Mouse (Mus musculus): ENCODE results near the gene Prpf6. TPM values are rescaled to one million over a fixed set of nuclear protein-coding genes. Genes with fewer than 3 reads are reported as not detected.

Prpf6 gene
- polyA plus RNA-seq (2016; fragmentation: Nextera tagmentation; extraction: Ambion mirVana) = 46.8 and 48.8 TPM in 2 replicates

DNA sequence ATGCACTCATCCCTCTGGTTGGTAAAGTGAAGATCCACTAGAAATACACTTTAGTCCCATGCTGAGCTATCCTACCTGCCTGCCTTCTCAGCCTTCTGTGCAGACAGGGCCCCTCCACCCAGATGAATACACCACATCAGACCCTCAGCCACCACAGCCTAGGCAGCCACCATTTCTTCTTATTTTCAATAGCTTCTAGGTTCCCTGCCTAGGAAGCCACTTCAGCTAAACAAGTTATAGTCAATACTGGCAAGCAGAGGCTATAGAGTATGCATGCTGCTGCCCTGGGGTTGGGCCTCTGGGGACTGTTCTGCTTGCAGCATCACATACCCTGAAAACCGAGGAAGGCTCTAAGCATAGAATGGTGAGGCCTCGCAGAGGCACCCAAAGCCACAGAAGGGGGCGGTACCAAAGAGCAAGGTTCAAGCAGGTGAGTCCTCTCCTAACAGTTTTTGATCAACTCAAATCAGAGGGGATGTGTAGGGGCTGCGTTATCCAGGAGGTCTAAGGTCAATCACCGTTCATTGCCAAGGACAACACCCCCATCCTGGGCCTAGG, at the start of gene Prpf6:
Gene Prpf6, plus strand, starts transcription at position 341 of the 558 bp plus-strand sequence.
- Histone ChIP-seq H3K4me2 (peak within 1 kb of the TSS; percentile 84), H3K4me1 (replicated peaks) (peaks cover 16% of the 10 kb centered on the region), H3K36me3 (peaks cover 42% of the 10 kb centered on the region), H3K27me3 (replicated peaks) (no peaks in the 10 kb centered on the region), H3K9me3 (replicated peaks) (no peaks in the 10 kb centered on the region), H3K9ac (peak within 1 kb of the TSS; percentile 93), H3K4me3 (peak within 1 kb of the TSS; percentile 83), H3K27ac (ENCODE audit: poor library complexity, severe bottlenecking) (peak within 1 kb of the TSS; percentile 73; the same call in 1 of the 2 replicates)
- 18% methylated on average over 5 of the region's 5 CpGs for WGBS
- peak; percentile 16; the same call in 1 of the 2 replicates for ATAC-seq (ENCODE audit: insufficient number of reproducible peaks, low FRiP score)

DNA sequence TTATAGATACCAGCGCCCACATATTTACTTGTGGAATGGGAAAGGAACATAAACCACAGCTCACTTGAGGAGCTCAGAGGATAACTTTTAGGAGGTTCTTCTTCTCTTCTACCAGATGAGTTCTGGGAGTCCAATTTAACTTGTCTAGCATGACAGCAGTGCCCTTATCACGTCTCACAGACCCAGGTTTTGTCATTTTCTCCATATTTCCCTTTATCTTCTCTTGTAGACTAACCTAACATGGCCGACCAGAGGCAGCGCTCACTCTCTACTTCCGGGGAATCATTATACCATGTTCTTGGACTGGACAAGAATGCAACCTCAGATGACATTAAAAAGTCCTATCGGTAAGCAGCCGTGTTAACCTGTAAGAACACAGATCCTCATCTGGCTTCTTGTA, 45.5 kb upstream of the Prpf6 start:
- H3K4me2 ChIP-seq = no peak overlapping the region
- H3K27ac ChIP-seq (ENCODE audit: poor library complexity, severe bottlenecking) = no peak overlapping the region
- H3K27me3 ChIP-seq (replicated peaks) = no peaks in the 10 kb centered on the region
- 0 out of 2 replicates have a peak, but pooled peaks cover 6% of the 10 kb centered on the region for H3K4me1 ChIP-seq (replicated peaks)
- no peak overlapping the region for H3K9ac ChIP-seq
- 90% methylated on average over 7 of the region's 7 CpGs for WGBS
- peaks cover 51% of the 10 kb centered on the region for H3K36me3 ChIP-seq
- no peak for ATAC-seq (ENCODE audit: insufficient number of reproducible peaks, low FRiP score)
- H3K9me3 ChIP-seq (replicated peaks) = no peaks in the 10 kb centered on the region
- no peak overlapping the region for H3K4me3 ChIP-seq

DNA sequence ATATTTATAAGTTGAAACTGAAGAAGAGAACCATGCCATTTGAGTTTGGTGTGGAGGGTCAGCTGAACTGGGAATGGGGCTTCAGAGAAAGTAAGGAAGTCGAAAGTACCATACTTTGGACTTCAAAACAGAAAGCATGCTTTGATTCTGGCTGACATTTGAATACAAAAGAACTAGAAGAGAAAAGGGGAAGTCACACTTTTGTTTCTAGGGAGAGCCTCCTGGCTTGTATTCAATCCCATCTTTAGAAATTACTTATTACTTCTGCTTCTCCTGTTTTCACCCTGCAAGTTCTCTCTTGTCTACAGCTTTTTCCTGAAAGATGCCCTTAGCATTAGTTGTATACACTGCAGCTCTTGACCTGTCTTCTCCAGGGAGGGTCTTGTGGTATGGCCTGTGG, 43.4 kb upstream of the Prpf6 start:
- H3K9ac ChIP-seq = no peak overlapping the region
- H3K9me3 ChIP-seq (replicated peaks) = no peaks in the 10 kb centered on the region
- WGBS = 79% methylated on average over 1 of the region's 1 CpGs
- H3K36me3 ChIP-seq = peaks cover 72% of the 10 kb centered on the region
- no peak overlapping the region for H3K27ac ChIP-seq (ENCODE audit: poor library complexity, severe bottlenecking)
- no peak overlapping the region for H3K4me2 ChIP-seq
- 0 out of 2 replicates have a peak, but pooled peaks cover 6% of the 10 kb centered on the region for H3K4me1 ChIP-seq (replicated peaks)
- no peaks in the 10 kb centered on the region for H3K27me3 ChIP-seq (replicated peaks)
- no peak overlapping the region for H3K4me3 ChIP-seq
- ATAC-seq (ENCODE audit: insufficient number of reproducible peaks, low FRiP score) = no peak

DNA sequence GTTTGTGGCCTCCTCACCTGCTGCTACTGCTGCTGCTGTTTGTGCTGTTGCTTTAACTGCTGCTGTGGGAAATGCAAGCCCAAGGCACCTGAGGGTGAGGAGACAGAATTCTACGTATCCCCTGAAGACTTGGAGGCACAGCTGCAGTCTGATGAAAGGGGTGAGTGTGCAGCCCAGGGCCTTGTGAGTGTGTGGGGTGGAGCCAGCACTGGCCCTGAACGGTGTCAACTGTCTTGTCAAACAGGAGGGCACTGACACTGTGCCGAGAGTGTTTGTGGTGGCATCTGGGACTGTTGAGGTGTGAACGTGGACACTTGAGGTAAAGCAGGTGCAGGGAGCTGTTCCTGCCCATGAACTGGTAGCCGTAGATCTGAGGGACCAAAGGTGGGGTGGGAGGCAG, 43.0 kb upstream of the Prpf6 start:
- peaks cover 74% of the 10 kb centered on the region for H3K36me3 ChIP-seq
- H3K4me1 ChIP-seq (replicated peaks) = 0 out of 2 replicates have a peak, but pooled peaks cover 6% of the 10 kb centered on the region
- H3K4me3 ChIP-seq = no peak overlapping the region
- no peaks in the 10 kb centered on the region for H3K27me3 ChIP-seq (replicated peaks)
- no peak overlapping the region for H3K4me2 ChIP-seq
- H3K9ac ChIP-seq = no peak overlapping the region
- no peak overlapping the region for H3K27ac ChIP-seq (ENCODE audit: poor library complexity, severe bottlenecking)
- H3K9me3 ChIP-seq (replicated peaks) = no peaks in the 10 kb centered on the region
- ATAC-seq (ENCODE audit: insufficient number of reproducible peaks, low FRiP score) = no peak
- WGBS = 70% methylated on average over 5 of the region's 5 CpGs

DNA sequence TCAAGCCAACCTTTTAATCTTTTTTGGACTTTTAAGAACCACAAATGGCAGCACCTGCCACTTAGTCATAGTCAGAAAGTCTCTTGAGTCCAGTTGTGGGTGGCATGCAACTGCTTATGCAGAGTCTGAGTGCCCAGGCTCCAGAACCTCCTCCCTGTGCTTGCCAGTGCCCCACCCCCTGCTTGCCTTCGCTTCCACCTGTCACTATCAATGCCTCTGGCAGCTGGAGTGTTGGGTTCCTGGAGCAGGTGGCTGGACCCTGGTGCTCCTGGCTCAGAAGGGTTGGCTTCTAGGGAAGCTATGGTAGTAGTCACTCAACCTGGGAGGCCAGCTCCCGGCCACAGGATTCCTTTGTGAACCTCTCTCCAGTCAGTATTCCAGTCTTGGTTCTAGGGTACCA, 41.4 kb upstream of the Prpf6 start:
- WGBS = 93% methylated on average over 2 of the region's 2 CpGs
- ATAC-seq (ENCODE audit: insufficient number of reproducible peaks, low FRiP score) = no peak
- Histone ChIP-seq H3K4me3 (no peak overlapping the region), H3K27me3 (replicated peaks) (no peaks in the 10 kb centered on the region), H3K36me3 (peaks cover 82% of the 10 kb centered on the region), H3K9ac (no peak overlapping the region), H3K4me1 (replicated peaks) (0 out of 2 replicates have a peak, but pooled peaks cover 6% of the 10 kb centered on the region), H3K27ac (ENCODE audit: poor library complexity, severe bottlenecking) (no peak overlapping the region), H3K4me2 (no peak overlapping the region), H3K9me3 (replicated peaks) (no peaks in the 10 kb centered on the region)

DNA sequence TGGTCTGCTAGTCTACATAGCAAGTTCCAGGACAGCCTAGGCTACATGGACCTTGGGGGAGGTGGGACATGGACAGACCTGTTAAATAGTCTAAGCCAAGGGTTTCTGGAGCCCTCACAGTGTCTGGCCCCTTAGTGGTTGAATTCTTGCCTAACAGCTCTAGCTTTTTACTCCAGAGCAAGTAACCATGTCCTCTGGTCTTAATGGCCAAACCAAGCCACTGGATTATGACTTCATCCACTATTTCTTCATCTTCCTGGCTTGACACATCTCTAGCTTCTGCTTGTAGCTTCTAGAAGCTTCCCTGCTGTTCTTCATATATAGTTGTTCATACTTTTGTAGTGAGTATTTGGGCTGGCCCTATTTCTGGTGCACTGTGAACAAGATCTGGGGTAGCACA, 37.9 kb upstream of the Prpf6 start:
- Histone ChIP-seq H3K4me1 (replicated peaks) (no peaks in the 10 kb centered on the region), H3K9me3 (replicated peaks) (no peaks in the 10 kb centered on the region), H3K27ac (ENCODE audit: poor library complexity, severe bottlenecking) (no peak overlapping the region), H3K9ac (no peak overlapping the region), H3K4me3 (no peak overlapping the region), H3K36me3 (peaks cover 55% of the 10 kb centered on the region), H3K4me2 (no peak overlapping the region), H3K27me3 (replicated peaks) (no peaks in the 10 kb centered on the region)
- ATAC-seq (ENCODE audit: insufficient number of reproducible peaks, low FRiP score) = no peak

DNA sequence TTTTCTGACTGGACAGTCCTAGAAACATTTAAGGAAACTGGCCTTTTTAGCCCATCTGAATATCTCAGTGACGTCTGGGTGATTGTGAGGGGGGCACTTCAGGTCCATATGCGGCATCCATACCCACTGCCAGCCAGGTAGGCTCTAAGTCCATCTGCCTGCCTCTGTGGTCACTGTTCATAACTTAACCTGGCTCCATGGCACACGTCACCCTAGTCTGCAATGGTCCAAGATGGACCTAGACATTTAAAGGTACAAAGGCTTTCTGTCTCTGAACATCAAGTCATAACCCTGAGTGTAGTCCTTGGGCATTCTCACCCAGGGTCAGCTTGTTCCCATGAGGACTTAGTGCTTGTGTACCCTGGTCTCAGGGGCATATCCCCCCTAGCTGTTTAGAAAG, 24.3 kb upstream of the Prpf6 start:
- Histone ChIP-seq H3K27ac (ENCODE audit: poor library complexity, severe bottlenecking) (no peak overlapping the region), H3K4me3 (no peak overlapping the region), H3K36me3 (peaks cover 16% of the 10 kb centered on the region), H3K9me3 (replicated peaks) (0 out of 2 replicates have a peak, but pooled peaks cover 3% of the 10 kb centered on the region), H3K4me1 (replicated peaks) (peaks cover 8% of the 10 kb centered on the region), H3K9ac (no peak overlapping the region), H3K4me2 (no peak overlapping the region), H3K27me3 (replicated peaks) (no peaks in the 10 kb centered on the region)
- 76% methylated on average over 3 of the region's 3 CpGs for WGBS
- no peak for ATAC-seq (ENCODE audit: insufficient number of reproducible peaks, low FRiP score)

DNA sequence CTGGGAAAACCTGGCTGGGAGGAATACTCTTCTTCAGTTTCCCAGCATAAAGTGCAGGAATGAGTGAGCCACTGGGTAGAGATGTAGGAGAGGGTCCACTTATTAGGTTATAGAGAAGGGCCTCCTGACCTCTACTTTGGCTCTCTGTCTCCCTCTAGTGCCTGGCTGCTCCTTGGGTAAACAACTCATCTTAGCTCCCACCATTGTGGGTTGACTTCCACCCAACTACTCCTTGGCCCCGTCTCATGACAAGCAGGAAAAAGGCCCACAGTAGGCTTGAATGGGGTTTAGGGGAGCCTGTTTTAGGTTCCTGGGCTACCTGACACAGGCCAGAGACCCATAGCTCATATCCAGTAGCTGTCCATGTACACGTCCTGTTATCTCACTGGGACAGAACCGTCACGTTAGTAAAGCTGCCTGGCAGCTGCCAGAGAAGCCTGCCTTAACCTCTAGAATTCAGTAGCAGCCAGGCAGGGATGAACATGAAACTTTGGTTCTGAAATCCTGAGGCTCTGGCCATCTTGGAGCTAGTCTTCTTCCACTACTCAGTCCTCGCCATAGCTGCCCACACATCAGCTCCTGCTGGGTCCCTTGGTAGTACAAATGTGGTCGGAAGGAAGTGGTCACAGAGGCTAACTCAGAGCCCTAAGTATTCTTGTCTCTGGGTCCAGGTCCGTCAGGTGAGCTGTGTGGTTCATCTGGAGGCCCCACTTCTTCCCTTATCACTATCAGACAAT, 23.2 kb upstream of the Prpf6 start:
- no peak for ATAC-seq (ENCODE audit: insufficient number of reproducible peaks, low FRiP score)
- WGBS = 57% methylated on average over 7 of the region's 7 CpGs

DNA sequence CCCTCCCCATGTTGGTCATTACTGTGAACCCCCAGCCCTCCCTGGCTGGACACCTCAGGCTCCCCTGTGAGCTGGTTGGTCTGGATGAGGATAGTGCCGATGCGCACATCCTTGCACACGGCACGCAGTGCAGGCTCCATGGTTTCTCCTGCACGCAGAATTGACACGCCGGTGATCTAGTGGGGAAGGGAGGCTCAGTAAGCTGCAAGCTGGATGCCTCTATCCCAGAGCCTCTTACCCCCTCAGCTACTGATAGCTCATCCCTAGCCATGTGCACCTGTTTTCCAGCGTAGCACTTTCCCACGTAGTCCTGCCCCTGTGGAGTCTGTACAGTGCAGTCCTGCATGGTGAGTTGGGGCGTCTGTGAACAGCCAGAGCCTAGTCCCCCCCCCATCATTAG, 21.8 kb upstream of the Prpf6 start:
- no peak overlapping the region for H3K9ac ChIP-seq
- 0 out of 2 replicates have a peak, but pooled peaks cover 3% of the 10 kb centered on the region for H3K9me3 ChIP-seq (replicated peaks)
- no peak for ATAC-seq (ENCODE audit: insufficient number of reproducible peaks, low FRiP score)
- peaks cover 8% of the 10 kb centered on the region for H3K4me1 ChIP-seq (replicated peaks)
- no peak overlapping the region for H3K27ac ChIP-seq (ENCODE audit: poor library complexity, severe bottlenecking)
- H3K27me3 ChIP-seq (replicated peaks) = no peaks in the 10 kb centered on the region
- H3K36me3 ChIP-seq = peaks cover 41% of the 10 kb centered on the region
- H3K4me2 ChIP-seq = no peak overlapping the region
- no peak overlapping the region for H3K4me3 ChIP-seq
- WGBS = 92% methylated on average over 10 of the region's 10 CpGs

More for the DNA sequence above, 23.2 kb upstream of the Prpf6 start:
- no peak overlapping the region for H3K27ac ChIP-seq (ENCODE audit: poor library complexity, severe bottlenecking)
- no peak overlapping the region for H3K9ac ChIP-seq
- 0 out of 2 replicates have a peak, but pooled peaks cover 3% of the 10 kb centered on the region for H3K9me3 ChIP-seq (replicated peaks)
- H3K4me3 ChIP-seq = no peak overlapping the region
- H3K4me1 ChIP-seq (replicated peaks) = peaks cover 8% of the 10 kb centered on the region
- H3K27me3 ChIP-seq (replicated peaks) = no peaks in the 10 kb centered on the region
- peaks cover 27% of the 10 kb centered on the region for H3K36me3 ChIP-seq
- H3K4me2 ChIP-seq = no peak overlapping the region

DNA sequence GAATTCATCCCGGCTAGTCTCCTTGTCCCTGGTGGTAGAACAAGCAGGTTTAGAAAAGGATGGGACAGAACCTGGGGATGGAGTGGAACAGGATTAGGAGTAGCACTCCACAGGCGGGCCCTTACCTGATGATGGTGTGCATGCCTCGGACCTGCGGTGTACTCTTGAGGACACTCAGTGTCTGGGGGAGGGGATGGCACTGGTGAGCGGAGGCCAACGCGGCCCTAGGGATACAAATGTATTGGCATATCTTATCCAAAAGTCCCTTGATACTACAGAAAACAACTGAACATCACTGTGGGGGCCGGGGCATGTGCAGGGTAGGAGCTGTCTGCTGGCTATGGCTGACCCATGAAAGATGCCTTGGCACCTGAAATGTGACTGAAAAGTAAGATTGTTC, 21.3 kb upstream of the Prpf6 start:
- WGBS = 81% methylated on average over 8 of the region's 8 CpGs
- 0 out of 2 replicates have a peak, but pooled peaks cover 3% of the 10 kb centered on the region for H3K9me3 ChIP-seq (replicated peaks)
- no peak for ATAC-seq (ENCODE audit: insufficient number of reproducible peaks, low FRiP score)
- no peak overlapping the region for H3K27ac ChIP-seq (ENCODE audit: poor library complexity, severe bottlenecking)
- H3K36me3 ChIP-seq = peaks cover 44% of the 10 kb centered on the region
- no peaks in the 10 kb centered on the region for H3K27me3 ChIP-seq (replicated peaks)
- no peak overlapping the region for H3K9ac ChIP-seq
- H3K4me2 ChIP-seq = no peak overlapping the region
- H3K4me1 ChIP-seq (replicated peaks) = peaks cover 8% of the 10 kb centered on the region
- H3K4me3 ChIP-seq = no peak overlapping the region

DNA sequence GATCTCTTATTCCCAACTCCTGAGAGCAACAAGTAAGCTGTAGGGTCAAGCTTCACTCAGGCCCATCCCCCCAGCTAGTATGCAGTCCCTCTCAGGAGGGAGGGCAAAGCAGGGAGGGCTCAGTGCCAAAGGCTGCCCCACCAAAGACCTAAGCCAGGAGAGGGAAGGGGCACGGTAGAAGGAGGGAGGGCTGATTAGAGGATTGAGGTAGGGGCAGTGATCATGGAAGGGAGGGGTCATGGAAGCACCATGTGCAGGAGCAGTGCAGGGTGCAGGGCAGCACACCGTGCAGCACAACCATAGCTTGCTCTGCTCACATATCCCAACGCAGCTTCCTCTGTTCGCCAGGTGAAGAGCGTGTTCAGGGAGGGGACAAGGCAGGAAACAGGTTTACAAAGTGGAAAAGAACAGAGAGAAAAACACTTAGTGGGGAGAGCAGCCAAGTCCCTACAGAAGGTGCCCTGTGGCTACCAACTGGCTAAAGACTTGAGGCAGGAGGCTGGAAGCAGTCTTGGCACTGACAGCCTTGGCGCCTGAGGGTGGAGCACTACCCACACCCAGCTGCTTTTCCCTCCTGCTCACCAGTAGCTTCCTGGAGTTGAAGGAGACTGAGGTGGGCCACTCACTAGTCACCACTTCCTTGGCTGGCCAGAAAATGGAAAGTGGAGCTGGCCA, 20.6 kb upstream of the Prpf6 start:
- Histone ChIP-seq H3K4me2 (no peak overlapping the region), H3K9ac (peak overlapping the region; percentile 42; the same call in 1 of the 2 replicates), H3K36me3 (peaks cover 41% of the 10 kb centered on the region), H3K4me3 (no peak overlapping the region), H3K9me3 (replicated peaks) (no peaks in the 10 kb centered on the region), H3K4me1 (replicated peaks) (peaks cover 8% of the 10 kb centered on the region), H3K27ac (ENCODE audit: poor library complexity, severe bottlenecking) (no peak overlapping the region), H3K27me3 (replicated peaks) (no peaks in the 10 kb centered on the region)
- WGBS = 66% methylated on average over 6 of the region's 6 CpGs
- no peak for ATAC-seq (ENCODE audit: insufficient number of reproducible peaks, low FRiP score)

Data from heart, embryonic 12.5 days (tissue).